Mouse (Mus musculus): ENCODE measurements at regions not wholly inside any gene's neighbourhood (a gene's known extent, or its start where the extent isn't known, plus 50 kb on each side); places are given as distances from the start of the nearest gene placed in this dataset.

GRCm38 (mm10) chr4:153688441-153688840 is 205.8 kb upstream of the Ajap1 start:
- no peak for TF ChIP-seq CTCF (IDR thresholded peaks at IDR 0.05; ENCODE audit: low read depth)
- no peak for TF ChIP-seq EP300 (optimal IDR thresholded peaks at IDR 0.05)
